Mouse (Mus musculus) heart, embryonic 15.5 days (tissue): ENCODE measurements around the gene Creb3l2. TPM values are rescaled to one million over a fixed set of nuclear protein-coding genes. Genes with fewer than 3 reads are reported as not detected.
"Not testable (repeated sequence)": the region's sequence is repeated elsewhere in the genome, so short reads cannot be mapped to it uniquely, and the experiment has no call there.

ENCODE experiments used
- ATAC-seq: fragments of 200-750 bp; cut with Nextera tagmentation; replicated peaks from 2 replicates; pipeline ENCODE4 v1.8.0; 2017; ENCODE audit warnings: low read depth, moderate TSS enrichment; ENCODE audit not compliant: insufficient number of reproducible peaks, insufficient read depth, low FRiP score
- H3K27ac ChIP-seq: fragments of 300-500 bp; sonication (generic); 2 replicates; pipeline ENCODE4 v1.5.1; 2015; ENCODE audit warnings: mild to moderate bottlenecking, inconsistent platforms
- H3K27me3 ChIP-seq: fragments of 300-500 bp; sonication (generic); 2 replicates; pipeline ENCODE4 v1.6.1; 2015; ENCODE audit warnings: inconsistent platforms
- H3K36me3 ChIP-seq: fragments of 300-500 bp; sonication (generic); 2 replicates; pipeline ENCODE4 v1.6.1; 2015; ENCODE audit warnings: mild to moderate bottlenecking, inconsistent platforms
- H3K4me1 ChIP-seq: fragments of 300-500 bp; sonication (generic); replicated peaks from 2 replicates; pipeline ENCODE4 v1.6.1; 2015; ENCODE audit warnings: inconsistent platforms
- H3K4me2 ChIP-seq: fragments of 300-500 bp; sonication (generic); 2 replicates; pipeline ENCODE4 v1.6.1; 2015; ENCODE audit warnings: inconsistent platforms, mild to moderate bottlenecking, moderate library complexity
- H3K4me3 ChIP-seq: fragments of 300-500 bp; sonication (generic); 2 replicates; pipeline ENCODE4 v1.5.1; 2015; ENCODE audit warnings: mild to moderate bottlenecking, inconsistent platforms
- H3K9ac ChIP-seq: fragments of 300-500 bp; sonication (generic); 2 replicates; pipeline ENCODE4 v1.6.1; 2015; ENCODE audit warnings: mild to moderate bottlenecking, inconsistent platforms
- H3K9me3 ChIP-seq: fragments of 300-500 bp; sonication (generic); replicated peaks from 2 replicates; pipeline ENCODE4 v1.6.1; 2016; ENCODE audit warnings: inconsistent platforms
- WGBS: fragments of 180-500 bp; shearing (Covaris S2); methylation state at CpG from one replicate; pipeline ENCODE4 v1.1.7; 2015; ENCODE audit warnings: mixed read lengths; 5-methylcytosine and 5-hydroxymethylcytosine counted together
- polyA plus RNA-seq: library from polyadenylated mRNA; unstranded; fragments of >200 nt; fragmentation: Nextera tagmentation; extraction: Ambion mirVana; gene quantifications from 2 replicates; pipeline ENCODE4 v1.2.1, GENCODE M21; 2015

Gene Creb3l2
- polyA plus RNA-seq, 1 experiment from 2014 or later: 26.7 TPM

- peak overlapping the region; percentile 14; the same call in 1 of the 2 replicates for H3K9ac ChIP-seq
- no peak for ATAC-seq
- H3K9me3 ChIP-seq: no peaks in the 10 kb centered on the region; the same call in 1 of the 2 replicates
- peak overlapping the region; percentile 61 for H3K4me2 ChIP-seq
- H3K27me3 ChIP-seq: no peaks in the 10 kb centered on the region
- WGBS: 4% methylated on average over 5 of the region's 5 CpGs
- H3K36me3 ChIP-seq: no peaks in the 10 kb centered on the region
- H3K27ac ChIP-seq: peak overlapping the region; percentile 3; the same call in 1 of the 2 replicates
- 0 out of 2 replicates have a peak, but pooled peaks cover 3% of the 10 kb centered on the region for H3K4me1 ChIP-seq
- peak overlapping the region; percentile 49 for H3K4me3 ChIP-seq
These were observed 22.6 kb upstream of the Creb3l2 start for GRCm38 (mm10) chr6:37464585-37464984.

DNA sequence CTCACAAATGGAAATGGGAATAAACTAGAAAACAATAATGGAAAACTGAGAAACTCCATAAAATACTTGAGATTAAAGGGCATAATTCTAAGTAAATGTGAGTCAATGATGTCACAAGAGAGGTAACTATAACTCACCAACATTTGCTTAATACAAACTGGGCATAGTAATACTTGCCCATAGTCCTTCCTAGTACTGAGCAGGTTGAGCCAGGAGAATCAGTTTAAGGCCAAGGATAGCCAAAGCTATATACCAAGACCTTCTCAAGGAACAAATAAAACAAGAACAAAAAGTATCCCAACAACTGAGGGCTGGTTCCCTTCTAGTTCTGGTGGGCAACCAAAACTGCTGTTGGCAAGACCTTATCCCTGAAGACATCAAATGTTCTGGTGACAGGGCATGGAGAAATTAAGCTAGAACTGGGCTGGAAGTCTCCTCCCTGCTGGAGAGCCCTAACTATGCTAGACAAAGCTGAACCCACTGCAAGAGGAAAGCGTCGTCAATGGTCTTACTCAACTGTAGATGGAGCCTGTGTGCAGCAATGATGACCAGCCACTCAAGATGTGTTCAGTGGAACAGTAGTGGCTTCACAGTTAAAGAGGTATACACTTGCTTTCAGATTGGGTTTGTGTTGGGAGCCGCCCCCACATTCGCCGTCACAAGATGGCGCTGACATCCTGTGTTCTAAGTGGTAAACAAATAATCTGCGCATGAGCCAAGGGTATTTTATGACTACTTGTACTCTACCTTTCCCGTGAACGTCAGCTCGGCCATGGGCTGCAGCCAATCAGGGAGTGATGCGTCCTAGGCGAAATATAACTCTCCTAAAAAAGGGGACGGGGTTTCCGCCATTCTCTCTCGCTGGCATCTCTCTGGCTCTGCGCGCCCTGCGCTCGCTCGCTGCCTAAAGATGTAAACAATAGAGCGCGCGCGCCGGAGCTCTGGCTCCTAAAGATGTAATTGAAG lies 21.9 kb upstream of the Creb3l2 start:
- not testable (repeated sequence) for H3K27me3 ChIP-seq, H3K9ac ChIP-seq, H3K36me3 ChIP-seq, H3K9me3 ChIP-seq, H3K4me1 ChIP-seq
- Histone ChIP-seq H3K4me2 (peak overlapping the region; percentile 61), H3K27ac (peak overlapping the region; percentile 43; the same call in 1 of the 2 replicates), H3K4me3 (peak overlapping the region; percentile 49)
- peak; percentile 94 for ATAC-seq
- 0% methylated on average over 7 of the region's 25 CpGs for WGBS

DNA sequence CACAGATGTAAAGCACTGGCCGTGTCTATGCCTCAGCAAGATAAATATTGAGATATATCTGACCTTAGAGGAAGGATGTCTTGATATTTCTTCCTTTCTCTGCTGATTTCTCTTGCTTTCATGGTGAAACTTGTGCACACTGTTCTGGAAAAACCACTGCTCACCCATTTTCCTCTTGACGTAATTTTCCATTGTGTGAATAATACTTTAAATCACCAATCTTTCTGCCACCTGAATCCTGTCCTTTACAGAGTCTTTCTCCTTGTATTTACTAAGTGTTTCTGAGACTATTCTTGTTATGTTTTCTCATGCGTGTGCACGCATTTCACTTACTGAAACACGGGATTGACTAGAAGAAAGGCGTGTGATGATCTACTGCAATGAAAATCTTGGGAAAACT lies 18.7 kb upstream of the Creb3l2 start:
- 0 out of 2 replicates have a peak, but pooled peaks cover 3% of the 10 kb centered on the region for H3K4me1 ChIP-seq
- H3K4me3 ChIP-seq: no peak overlapping the region
- no peaks in the 10 kb centered on the region for H3K9me3 ChIP-seq
- no peaks in the 10 kb centered on the region for H3K27me3 ChIP-seq
- ATAC-seq: no peak
- H3K36me3 ChIP-seq: no peaks in the 10 kb centered on the region
- H3K27ac ChIP-seq: no peak overlapping the region
- H3K4me2 ChIP-seq: no peak overlapping the region
- no peak overlapping the region for H3K9ac ChIP-seq
- WGBS: 79% methylated on average over 6 of the region's 6 CpGs

- not testable (repeated sequence) for ATAC-seq, H3K27ac ChIP-seq, H3K4me2 ChIP-seq, H3K9ac ChIP-seq, H3K4me1 ChIP-seq, H3K27me3 ChIP-seq, H3K4me3 ChIP-seq, H3K36me3 ChIP-seq, H3K9me3 ChIP-seq
- 47% methylated on average over 9 of the region's 9 CpGs for WGBS
These were observed 17.7 kb upstream of the Creb3l2 start for GRCm38 (mm10) chr6:37459656-37460055.

GRCm38 (mm10) chr6:37457990-37458655 lies 16.2 kb upstream of the Creb3l2 start:
- Histone ChIP-seq H3K9ac (no peak overlapping the region), H3K9me3 (no peaks in the 10 kb centered on the region), H3K36me3 (no peaks in the 10 kb centered on the region), H3K4me3 (no peak overlapping the region), H3K4me1 (no peaks in the 10 kb centered on the region), H3K27me3 (no peaks in the 10 kb centered on the region), H3K4me2 (no peak overlapping the region), H3K27ac (no peak overlapping the region)
- WGBS: 42% methylated on average over 10 of the region's 10 CpGs
- ATAC-seq: no peak

- no peak overlapping the region for H3K9ac ChIP-seq
- H3K4me3 ChIP-seq: no peak overlapping the region
- WGBS: 53% methylated on average over 5 of the region's 5 CpGs
- ATAC-seq: no peak
- H3K9me3 ChIP-seq: no peaks in the 10 kb centered on the region
- H3K36me3 ChIP-seq: no peaks in the 10 kb centered on the region
- H3K4me2 ChIP-seq: no peak overlapping the region
- no peaks in the 10 kb centered on the region for H3K27me3 ChIP-seq
- no peaks in the 10 kb centered on the region for H3K4me1 ChIP-seq
- no peak overlapping the region for H3K27ac ChIP-seq
These were observed 13.6 kb upstream of the Creb3l2 start for GRCm38 (mm10) chr6:37455540-37455939.

DNA sequence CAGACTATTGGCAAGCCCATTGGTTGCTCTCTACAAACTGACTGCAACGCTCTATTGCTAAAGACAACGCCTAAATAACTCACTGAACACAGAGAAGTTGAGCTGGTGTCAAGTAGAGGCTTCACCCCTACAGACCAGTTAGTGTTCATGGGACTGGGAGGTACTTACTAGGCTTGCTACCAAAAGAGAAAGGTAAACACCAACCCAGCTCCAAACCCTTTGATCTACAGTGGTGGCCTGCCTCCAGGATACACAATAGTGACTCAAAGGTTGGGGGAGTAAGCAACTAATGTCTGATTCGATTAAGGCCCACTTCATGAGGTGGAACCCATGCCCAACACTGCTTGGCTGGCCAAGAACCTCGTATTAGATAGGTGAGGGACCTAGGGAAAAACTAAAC lies 11.1 kb upstream of the Creb3l2 start:
- Histone ChIP-seq H3K9ac (no peak overlapping the region), H3K27ac (no peak overlapping the region), H3K27me3 (no peaks in the 10 kb centered on the region), H3K36me3 (no peaks in the 10 kb centered on the region), H3K4me3 (no peak overlapping the region), H3K4me2 (no peak overlapping the region), H3K9me3 (no peaks in the 10 kb centered on the region), H3K4me1 (no peaks in the 10 kb centered on the region)
- WGBS: 77% methylated on average over 4 of the region's 4 CpGs
- no peak for ATAC-seq

- WGBS: 35% methylated on average over 4 of the region's 4 CpGs
- no peaks in the 10 kb centered on the region for H3K27me3 ChIP-seq
- no peak overlapping the region for H3K4me2 ChIP-seq
- H3K4me1 ChIP-seq: no peaks in the 10 kb centered on the region
- no peak overlapping the region for H3K27ac ChIP-seq
- H3K4me3 ChIP-seq: no peak overlapping the region
- no peaks in the 10 kb centered on the region for H3K36me3 ChIP-seq
- H3K9me3 ChIP-seq: no peaks in the 10 kb centered on the region
- ATAC-seq: no peak
- H3K9ac ChIP-seq: no peak overlapping the region
These were observed 9.7 kb upstream of the Creb3l2 start for GRCm38 (mm10) chr6:37451664-37452063.

DNA sequence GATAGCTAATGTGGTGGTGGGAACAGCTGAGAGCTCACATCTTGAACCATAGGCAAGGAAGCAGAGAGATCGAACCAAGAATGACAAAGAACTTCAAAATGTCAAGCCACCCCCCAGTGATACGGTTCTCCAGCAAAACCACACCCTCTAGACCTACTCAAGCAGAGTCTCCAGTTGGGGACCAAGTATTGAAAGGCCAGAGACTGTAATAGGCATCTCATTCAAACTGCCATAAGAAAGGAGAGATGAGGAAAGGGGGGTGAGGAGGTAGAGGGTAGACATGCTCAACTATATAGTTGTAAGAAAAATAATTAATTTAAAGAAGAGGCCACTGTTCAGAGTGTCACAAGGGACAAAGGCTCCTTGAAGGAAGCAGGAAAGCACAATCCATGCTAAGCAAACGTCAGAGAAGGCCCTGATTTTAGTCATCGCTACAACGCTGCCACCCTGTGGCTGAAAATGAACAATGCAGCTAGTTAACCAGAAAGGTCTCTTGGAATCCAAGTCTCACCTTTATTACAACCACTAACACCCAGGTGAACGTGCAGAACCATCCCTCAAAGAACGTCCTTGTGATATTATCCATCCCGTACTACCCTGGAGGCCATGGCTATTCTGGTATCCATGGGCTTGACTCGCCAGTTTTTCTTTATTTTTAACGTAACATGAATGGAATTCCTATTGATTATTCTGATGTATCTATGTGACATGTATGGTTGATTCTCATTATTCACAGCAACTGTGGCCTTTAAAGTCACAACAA lies 5.9 kb upstream of the Creb3l2 start:
- Histone ChIP-seq H3K4me1 (peaks cover 1% of the 10 kb centered on the region; the same call in 1 of the 2 replicates), H3K9me3 (no peaks in the 10 kb centered on the region; the same call in 1 of the 2 replicates), H3K27ac (no peak overlapping the region), H3K36me3 (no peaks in the 10 kb centered on the region), H3K27me3 (no peaks in the 10 kb centered on the region), H3K9ac (no peak overlapping the region), H3K4me3 (no peak overlapping the region), H3K4me2 (no peak overlapping the region)
- WGBS: 20% methylated on average over 10 of the region's 10 CpGs
- no peak for ATAC-seq

DNA sequence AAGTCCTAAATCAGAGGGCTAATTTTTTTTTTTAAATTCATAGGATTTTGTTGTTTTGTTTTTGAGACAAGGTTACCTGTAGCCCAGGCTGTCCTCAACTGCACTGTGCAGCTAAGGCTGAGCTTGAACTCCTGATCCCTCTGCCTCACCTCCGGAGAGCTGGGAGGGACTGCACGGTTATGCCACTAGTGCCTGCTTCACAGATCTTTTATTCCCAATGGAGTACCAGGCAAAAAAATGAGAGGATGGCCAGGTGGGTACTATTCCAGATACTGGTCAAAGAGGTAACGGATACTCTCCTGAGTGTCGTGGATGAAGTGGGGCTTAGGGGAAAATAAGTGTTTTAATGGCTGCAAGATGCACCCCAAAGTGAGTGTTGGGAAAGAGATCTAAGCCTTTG lies 835 bp upstream of the Creb3l2 start:
- Histone ChIP-seq H3K4me1 (peaks cover 23% of the 10 kb centered on the region), H3K4me3 (peak overlapping the region; percentile 93), H3K9ac (peak overlapping the region; percentile 54), H3K27me3 (no peaks in the 10 kb centered on the region), H3K36me3 (no peaks in the 10 kb centered on the region), H3K9me3 (no peaks in the 10 kb centered on the region; the same call in 1 of the 2 replicates), H3K4me2 (peak overlapping the region; percentile 57), H3K27ac (peak overlapping the region; percentile 79)
- 42% methylated on average over 4 of the region's 4 CpGs for WGBS
- ATAC-seq: no peak
